Mouse (Mus musculus) heart, embryonic 11.5 days (tissue): ENCODE data around the gene Gm11037. TPM values are rescaled to one million over a fixed set of nuclear protein-coding genes. Genes with fewer than 3 reads are reported as not detected.

Source experiments
- polyA plus RNA-seq: library from polyadenylated mRNA; unstranded; fragments of >200 nt; fragmentation: Nextera tagmentation; extraction: Ambion mirVana; gene quantifications from 2 replicates; pipeline ENCODE4 v1.2.1, GENCODE M21; 2014

Gene Gm11037
- polyA plus RNA-seq, 1 experiment from 2014 or later, result not detected

Other genes with a start within 250 kb of the Gm11037 start
- gene 4930402H24Rik, start 227.1 kb upstream of the Gm11037 start, polyA plus RNA-seq, result 47.8 and 48.6 TPM in 2 replicates
- 6.5 and 8.0 TPM in 2 replicates for gene Atrn, start 227.0 kb upstream of the Gm11037 start, polyA plus RNA-seq
- gene Gfra4, start 90.4 kb upstream of the Gm11037 start, polyA plus RNA-seq, result 2.9 and 3.8 TPM in 2 replicates
- 4.1 and 5.7 TPM in 2 replicates for gene Adam33, start 69.7 kb upstream of the Gm11037 start, polyA plus RNA-seq
- gene Siglec1, start 46.7 kb upstream of the Gm11037 start, polyA plus RNA-seq, result 0.11 and 0.16 TPM in 2 replicates
- gene Hspa12b, start 6.2 kb upstream of the Gm11037 start, polyA plus RNA-seq, result 5.6 and 6.3 TPM in 2 replicates
- 83.0 and 83.4 TPM in 2 replicates for gene 1700037H04Rik, start 26.6 kb downstream of the Gm11037 start, polyA plus RNA-seq
- gene Cenpb, start 46.6 kb downstream of the Gm11037 start, polyA plus RNA-seq, result 4.1 and 4.6 TPM in 2 replicates
- 41.1 and 41.8 TPM in 2 replicates for gene Cdc25b, start 53.5 kb downstream of the Gm11037 start, polyA plus RNA-seq
- 1.2 and 1.7 TPM in 2 replicates for gene Spef1, start 53.8 kb downstream of the Gm11037 start, polyA plus RNA-seq
- gene Ap5s1, start 73.6 kb downstream of the Gm11037 start, polyA plus RNA-seq, result 30.3 and 31.2 TPM in 2 replicates
- gene Mavs, start 100.6 kb downstream of the Gm11037 start, polyA plus RNA-seq, result 15.2 and 18.5 TPM in 2 replicates
- 31.3 and 33.6 TPM in 2 replicates for gene Pank2, start 129.0 kb downstream of the Gm11037 start, polyA plus RNA-seq
- 1.7 and 2.3 TPM in 2 replicates for gene Rnf24, start 219.4 kb downstream of the Gm11037 start, polyA plus RNA-seq